Mouse (Mus musculus) E14TG2a.4 (cell line): ENCODE data around the gene Syn3.
A peak's percentile ranks its signal among the peaks of the same experiment; 100 is the strongest.

ENCODE experiments used
- H3K27me3 ChIP-seq: 2 replicates; pipeline ENCODE4 v1.6.1; 2014; ENCODE audit warnings: low read length, control low read depth; ENCODE audit not compliant: insufficient read depth
- H3K36me3 ChIP-seq: 2 replicates; pipeline ENCODE4 v1.6.1; 2014; ENCODE audit warnings: low read length, control low read depth; ENCODE audit not compliant: insufficient read depth
- H3K4me1 ChIP-seq: replicated peaks from 2 replicates; pipeline ENCODE4 v1.6.1; 2014; ENCODE audit warnings: low read depth, low read length, control low read depth
- H3K4me3 ChIP-seq: replicated peaks from 2 replicates; pipeline ENCODE4 v1.5.1; 2014; ENCODE audit warnings: mild to moderate bottlenecking, low read length
- H3K9me3 ChIP-seq: 2 replicates; pipeline ENCODE4 v1.6.1; 2014; ENCODE audit warnings: low read length, control low read depth
- CTCF ChIP-seq: conservative IDR thresholded peaks from 2 replicates; pipeline ENCODE4 v1.5.1; 2014; ENCODE audit warnings: low read length
- NANOG ChIP-seq: IDR thresholded peaks from 2 replicates; pipeline ENCODE4 v1.6.1; 2014; ENCODE audit warnings: borderline replicate concordance, low read length, mixed read lengths
- POU5F1 ChIP-seq: IDR thresholded peaks from 2 replicates; pipeline ENCODE4 v1.6.1; 2014; ENCODE audit warnings: low read length, borderline replicate concordance

Gene Syn3

GRCm38 (mm10) chr10:86302318-86302648 lies 196.4 kb downstream of the Syn3 start:
- H3K9me3 ChIP-seq, result no peaks in the 10 kb centered on the region
- H3K4me3 ChIP-seq, result no peak overlapping the region
- peaks cover 43% of the 10 kb centered on the region for H3K27me3 ChIP-seq
- TF ChIP-seq CTCF (no peak), NANOG (no peak), POU5F1 (no peak)
- no peaks in the 10 kb centered on the region for H3K36me3 ChIP-seq
- H3K4me1 ChIP-seq, result peaks cover 38% of the 10 kb centered on the region

GRCm38 (mm10) chr10:86301593-86302317 lies 196.9 kb downstream of the Syn3 start:
- Histone ChIP-seq H3K4me1 (peaks cover 38% of the 10 kb centered on the region), H3K4me3 (no peak overlapping the region; the same call in 1 of the 2 replicates), H3K36me3 (no peaks in the 10 kb centered on the region), H3K27me3 (peaks cover 43% of the 10 kb centered on the region), H3K9me3 (no peaks in the 10 kb centered on the region)
- TF ChIP-seq POU5F1 (no peak), NANOG (no peak), CTCF (no peak)

- peak overlapping the region; percentile 88 for H3K4me3 ChIP-seq
- no peaks in the 10 kb centered on the region for H3K36me3 ChIP-seq
- TF ChIP-seq POU5F1 (no peak), NANOG (no peak), CTCF (no peak)
- H3K4me1 ChIP-seq, result peaks cover 39% of the 10 kb centered on the region
- H3K27me3 ChIP-seq, result peaks cover 43% of the 10 kb centered on the region
- no peaks in the 10 kb centered on the region for H3K9me3 ChIP-seq
Observed at GRCm38 (mm10) chr10:86301117-86301490, 197.6 kb downstream of the Syn3 start.

GRCm38 (mm10) chr10:86300293-86301116 lies 198.2 kb downstream of the Syn3 start, which contains the start of gene Timp3:
Gene Timp3 (plus strand): TSS chr10:86300372.
- Histone ChIP-seq H3K36me3 (no peaks in the 10 kb centered on the region), H3K4me3 (peak within 1 kb of the TSS; percentile 88), H3K4me1 (peaks cover 45% of the 10 kb centered on the region), H3K27me3 (peaks cover 43% of the 10 kb centered on the region), H3K9me3 (no peaks in the 10 kb centered on the region)
- TF ChIP-seq NANOG, result no peak
- TF ChIP-seq CTCF, result no peak
- TF ChIP-seq POU5F1, result no peak

- TF ChIP-seq POU5F1, result no peak
- TF ChIP-seq CTCF, result no peak
- TF ChIP-seq NANOG, result no peak
Observed at GRCm38 (mm10) chr10:86299795-86300194, 198.9 kb downstream of the Syn3 start.

GRCm38 (mm10) chr10:86298326-86298725 lies 200.4 kb downstream of the Syn3 start:
- TF ChIP-seq POU5F1 (no peak), NANOG (no peak), CTCF (no peak)
- peaks cover 49% of the 10 kb centered on the region for H3K27me3 ChIP-seq
- no peaks in the 10 kb centered on the region for H3K9me3 ChIP-seq
- H3K4me1 ChIP-seq, result peaks cover 54% of the 10 kb centered on the region
- H3K36me3 ChIP-seq, result no peaks in the 10 kb centered on the region
- no peak overlapping the region for H3K4me3 ChIP-seq

More at GRCm38 (mm10) chr10:86299795-86300194, 198.9 kb downstream of the Syn3 start:
- Histone ChIP-seq H3K27me3 (peaks cover 43% of the 10 kb centered on the region), H3K9me3 (no peaks in the 10 kb centered on the region), H3K4me1 (peaks cover 51% of the 10 kb centered on the region), H3K36me3 (no peaks in the 10 kb centered on the region), H3K4me3 (peak overlapping the region; percentile 88)

- TF ChIP-seq CTCF (no peak), NANOG (no peak)
- Histone ChIP-seq H3K9me3 (no peaks in the 10 kb centered on the region), H3K4me1 (peaks cover 45% of the 10 kb centered on the region), H3K4me3 (no peak overlapping the region), H3K36me3 (no peaks in the 10 kb centered on the region), H3K27me3 (peaks cover 45% of the 10 kb centered on the region)
Observed at GRCm38 (mm10) chr10:86297307-86297706, 201.4 kb downstream of the Syn3 start.

- no peaks in the 10 kb centered on the region for H3K36me3 ChIP-seq
- H3K27me3 ChIP-seq, result peaks cover 33% of the 10 kb centered on the region
- peaks cover 33% of the 10 kb centered on the region for H3K4me1 ChIP-seq
- H3K9me3 ChIP-seq, result no peaks in the 10 kb centered on the region
- peak overlapping the region; percentile 54 for H3K4me3 ChIP-seq
- TF ChIP-seq POU5F1 (no peak), NANOG (no peak), CTCF (peak; percentile 87)
Observed at GRCm38 (mm10) chr10:86296111-86296510, 202.6 kb downstream of the Syn3 start.
